Mouse (Mus musculus): Measurements from ENCODE around the gene Gm49322. TPM values are rescaled to one million over a fixed set of nuclear protein-coding genes. Genes with fewer than 3 reads are reported as not detected.
"Not testable (repeated sequence)": the region's sequence is repeated elsewhere in the genome, so short reads cannot be mapped to it uniquely, and the experiment has no call there.

Gm49322 gene
- polyA plus RNA-seq, 1 experiment from 2014 or later, result 1.1 TPM

- no peak overlapping the region for H3K4me2 ChIP-seq (ENCODE audit: low read length)
- peaks cover 14% of the 10 kb centered on the region for H3K4me1 ChIP-seq (ENCODE audit: control insufficient read depth, insufficient read depth, low read length)
- DNase-seq (ENCODE audit: low spot score), result no peak
- no peak for ATAC-seq
- H3K4me3 ChIP-seq (ENCODE audit: low read depth, low read length), result no peak overlapping the region
- H3K27ac ChIP-seq (ENCODE audit: low read depth, low read length), result no peak overlapping the region
- 91% methylated on average over 4 of the region's 4 CpGs for WGBS
- H3K27me3 ChIP-seq (replicated peaks; ENCODE audit: control insufficient read depth, insufficient read depth, low read length), result no peaks in the 10 kb centered on the region
- H3K36me3 ChIP-seq (ENCODE audit: control insufficient read depth, insufficient read depth, low read length), result 0 out of 2 replicates have a peak, but pooled peaks cover 4% of the 10 kb centered on the region
- H3K9ac ChIP-seq (ENCODE audit: low read length), result no peak overlapping the region
- no peaks in the 10 kb centered on the region for H3K9me3 ChIP-seq (replicated peaks; ENCODE audit: control insufficient read depth, low read length)
Measured at GRCm38 (mm10) chr10:80625764-80626163, 19.9 kb downstream of the Gm49322 start.

GRCm38 (mm10) chr10:80627685-80628084 lies 21.9 kb downstream of the Gm49322 start:
- no peak for DNase-seq (ENCODE audit: low spot score)
- H3K4me1 ChIP-seq (ENCODE audit: control insufficient read depth, insufficient read depth, low read length), result peaks cover 10% of the 10 kb centered on the region
- no peak overlapping the region for H3K4me3 ChIP-seq (ENCODE audit: low read depth, low read length)

GRCm38 (mm10) chr10:80628925-80629324 lies 23.1 kb downstream of the Gm49322 start:
- H3K9me3 ChIP-seq (replicated peaks; ENCODE audit: control insufficient read depth, low read length), result no peaks in the 10 kb centered on the region
- 86% methylated on average over 9 of the region's 9 CpGs for WGBS
- ATAC-seq (no peak), DNase-seq (ENCODE audit: low spot score) (no peak)
- H3K4me2 ChIP-seq (ENCODE audit: low read length), result no peak overlapping the region
- H3K27ac ChIP-seq (ENCODE audit: low read depth, low read length), result no peak overlapping the region
- H3K9ac ChIP-seq (ENCODE audit: low read length), result no peak overlapping the region
- H3K4me1 ChIP-seq (ENCODE audit: control insufficient read depth, insufficient read depth, low read length), result peaks cover 3% of the 10 kb centered on the region
- H3K36me3 ChIP-seq (ENCODE audit: control insufficient read depth, insufficient read depth, low read length), result peaks cover 4% of the 10 kb centered on the region
- H3K4me3 ChIP-seq (ENCODE audit: low read depth, low read length), result no peak overlapping the region
- no peaks in the 10 kb centered on the region for H3K27me3 ChIP-seq (replicated peaks; ENCODE audit: control insufficient read depth, insufficient read depth, low read length)

More at GRCm38 (mm10) chr10:80627685-80628084, 21.9 kb downstream of the Gm49322 start:
- H3K4me2 ChIP-seq (ENCODE audit: low read length), result no peak overlapping the region
- H3K36me3 ChIP-seq (ENCODE audit: control insufficient read depth, insufficient read depth, low read length), result 0 out of 2 replicates have a peak, but pooled peaks cover 4% of the 10 kb centered on the region
- 71% methylated on average over 2 of the region's 2 CpGs for WGBS
- H3K9me3 ChIP-seq (replicated peaks; ENCODE audit: control insufficient read depth, low read length), result no peaks in the 10 kb centered on the region
- no peak overlapping the region for H3K27ac ChIP-seq (ENCODE audit: low read depth, low read length)
- ATAC-seq, result no peak
- H3K27me3 ChIP-seq (replicated peaks; ENCODE audit: control insufficient read depth, insufficient read depth, low read length), result no peaks in the 10 kb centered on the region
- H3K9ac ChIP-seq (ENCODE audit: low read length), result no peak overlapping the region; the same call in 1 of the 2 replicates

- Histone ChIP-seq H3K9me3 (replicated peaks; ENCODE audit: control insufficient read depth, low read length) (no peaks in the 10 kb centered on the region), H3K27me3 (replicated peaks; ENCODE audit: control insufficient read depth, insufficient read depth, low read length) (no peaks in the 10 kb centered on the region), H3K9ac (ENCODE audit: low read length) (no peak overlapping the region), H3K4me3 (ENCODE audit: low read depth, low read length) (no peak overlapping the region), H3K4me1 (ENCODE audit: control insufficient read depth, insufficient read depth, low read length) (no peaks in the 10 kb centered on the region), H3K36me3 (ENCODE audit: control insufficient read depth, insufficient read depth, low read length) (peaks cover 64% of the 10 kb centered on the region), H3K4me2 (ENCODE audit: low read length) (no peak overlapping the region), H3K27ac (ENCODE audit: low read depth, low read length) (no peak overlapping the region)
- ATAC-seq, result no peak
- WGBS, result 84% methylated on average over 6 of the region's 6 CpGs
- DNase-seq (ENCODE audit: low spot score), result no peak
Measured at GRCm38 (mm10) chr10:80635345-80635744, 29.5 kb downstream of the Gm49322 start.

GRCm38 (mm10) chr10:80646936-80647335 lies 41.1 kb downstream of the Gm49322 start:
- no peak overlapping the region for H3K4me3 ChIP-seq (ENCODE audit: low read depth, low read length)
- no peaks in the 10 kb centered on the region for H3K9me3 ChIP-seq (replicated peaks; ENCODE audit: control insufficient read depth, low read length)
- no peak for ATAC-seq
- H3K27ac ChIP-seq (ENCODE audit: low read depth, low read length), result no peak overlapping the region
- H3K36me3 ChIP-seq (ENCODE audit: control insufficient read depth, insufficient read depth, low read length), result peaks cover 61% of the 10 kb centered on the region
- H3K9ac ChIP-seq (ENCODE audit: low read length), result no peak overlapping the region
- 93% methylated on average over 10 of the region's 10 CpGs for WGBS
- H3K27me3 ChIP-seq (replicated peaks; ENCODE audit: control insufficient read depth, insufficient read depth, low read length), result no peaks in the 10 kb centered on the region
- no peak for DNase-seq (ENCODE audit: low spot score)
- H3K4me2 ChIP-seq (ENCODE audit: low read length), result no peak overlapping the region
- no peaks in the 10 kb centered on the region for H3K4me1 ChIP-seq (ENCODE audit: control insufficient read depth, insufficient read depth, low read length)

GRCm38 (mm10) chr10:80649910-80650309 lies 44.1 kb downstream of the Gm49322 start:
- H3K36me3 ChIP-seq (ENCODE audit: control insufficient read depth, insufficient read depth, low read length), result peaks cover 34% of the 10 kb centered on the region

GRCm38 (mm10) chr10:80650392-80650791 lies 44.6 kb downstream of the Gm49322 start:
- no peak overlapping the region for H3K4me2 ChIP-seq (ENCODE audit: low read length)
- peaks cover 29% of the 10 kb centered on the region for H3K36me3 ChIP-seq (ENCODE audit: control insufficient read depth, insufficient read depth, low read length)
- H3K9ac ChIP-seq (ENCODE audit: low read length), result no peak overlapping the region
- H3K4me1 ChIP-seq (ENCODE audit: control insufficient read depth, insufficient read depth, low read length), result peaks cover 4% of the 10 kb centered on the region
- H3K27ac ChIP-seq (ENCODE audit: low read depth, low read length), result no peak overlapping the region
- H3K4me3 ChIP-seq (ENCODE audit: low read depth, low read length), result no peak overlapping the region
- DNase-seq (ENCODE audit: low spot score) (no peak), ATAC-seq (no peak)
- H3K27me3 ChIP-seq (replicated peaks; ENCODE audit: control insufficient read depth, insufficient read depth, low read length), result no peaks in the 10 kb centered on the region
- 93% methylated on average over 10 of the region's 10 CpGs for whole genome bisulfite sequencing
- no peaks in the 10 kb centered on the region for H3K9me3 ChIP-seq (replicated peaks; ENCODE audit: control insufficient read depth, low read length)

More at GRCm38 (mm10) chr10:80649910-80650309, 44.1 kb downstream of the Gm49322 start:
- not testable (repeated sequence) for H3K27me3 ChIP-seq (replicated peaks; ENCODE audit: control insufficient read depth, insufficient read depth, low read length); H3K9ac ChIP-seq (ENCODE audit: low read length); DNase-seq (ENCODE audit: low spot score); H3K4me3 ChIP-seq (ENCODE audit: low read depth, low read length); H3K27ac ChIP-seq (ENCODE audit: low read depth, low read length); H3K4me2 ChIP-seq (ENCODE audit: low read length); H3K9me3 ChIP-seq (replicated peaks; ENCODE audit: control insufficient read depth, low read length); ATAC-seq; H3K4me1 ChIP-seq (ENCODE audit: control insufficient read depth, insufficient read depth, low read length)
- WGBS, result 92% methylated on average over 6 of the region's 6 CpGs

- WGBS, result 90% methylated on average over 6 of the region's 6 CpGs
- Histone ChIP-seq H3K36me3 (ENCODE audit: control insufficient read depth, insufficient read depth, low read length) (peaks cover 4% of the 10 kb centered on the region; the same call in 1 of the 2 replicates), H3K9me3 (replicated peaks; ENCODE audit: control insufficient read depth, low read length) (no peaks in the 10 kb centered on the region), H3K4me2 (ENCODE audit: low read length) (no peak overlapping the region), H3K4me3 (ENCODE audit: low read depth, low read length) (no peak overlapping the region), H3K4me1 (ENCODE audit: control insufficient read depth, insufficient read depth, low read length) (peaks cover 8% of the 10 kb centered on the region), H3K27ac (ENCODE audit: low read depth, low read length) (no peak overlapping the region), H3K9ac (ENCODE audit: low read length) (0 out of 2 replicates have a peak overlapping the region, but pooled peaks have one; percentile 21), H3K27me3 (replicated peaks; ENCODE audit: control insufficient read depth, insufficient read depth, low read length) (no peaks in the 10 kb centered on the region)
- DNase-seq (ENCODE audit: low spot score) (no peak), ATAC-seq (no peak)
Measured at GRCm38 (mm10) chr10:80653156-80653720, 47.4 kb downstream of the Gm49322 start.

GRCm38 (mm10) chr10:80654866-80655265 lies 49.0 kb downstream of the Gm49322 start:
- H3K36me3 ChIP-seq (ENCODE audit: control insufficient read depth, insufficient read depth, low read length), result peaks cover 3% of the 10 kb centered on the region; the same call in 1 of the 2 replicates
- H3K4me2 ChIP-seq (ENCODE audit: low read length), result peak overlapping the region; percentile 92
- peak overlapping the region; percentile 90; the same call in 1 of the 2 replicates for H3K4me3 ChIP-seq (ENCODE audit: low read depth, low read length)
- peaks cover 8% of the 10 kb centered on the region for H3K4me1 ChIP-seq (ENCODE audit: control insufficient read depth, insufficient read depth, low read length)
- peak overlapping the region; percentile 96; the same call in 1 of the 2 replicates for H3K9ac ChIP-seq (ENCODE audit: low read length)
- 89% methylated on average over 6 of the region's 6 CpGs for WGBS
- no peaks in the 10 kb centered on the region for H3K27me3 ChIP-seq (replicated peaks; ENCODE audit: control insufficient read depth, insufficient read depth, low read length)
- DNase-seq (ENCODE audit: low spot score) (no peak), ATAC-seq (no peak)
- no peak overlapping the region for H3K27ac ChIP-seq (ENCODE audit: low read depth, low read length)
- H3K9me3 ChIP-seq (replicated peaks; ENCODE audit: control insufficient read depth, low read length), result no peaks in the 10 kb centered on the region

All from forebrain, embryonic 14.5 days (tissue).